Mouse (Mus musculus): Measurements from ENCODE around the gene AL731706.1. TPM values are rescaled to one million over a fixed set of nuclear protein-coding genes. Genes with fewer than 3 reads are reported as not detected.

AL731706.1 gene
- polyA plus RNA-seq (2016; fragmentation: Nextera tagmentation; extraction: Ambion mirVana) = 24.6 and 25.5 TPM in 2 replicates

GRCm38 (mm10) chr2:136891068-136891950 lies at the start of gene AL731706.1, which contains the start of the genes Slx4ip and Mkks:
Gene AL731706.1, minus strand, starts transcription at chr2:136891389.
Gene Slx4ip, plus strand, starts transcription at chr2:136891218.
Gene Mkks, minus strand, starts transcription at chr2:136891389.
- H3K27me3 ChIP-seq (ENCODE audit: poor library complexity, severe bottlenecking) = no peaks in the 10 kb centered on the region
- no peaks in the 10 kb centered on the region for H3K9me3 ChIP-seq
- H3K4me1 ChIP-seq = peaks cover 21% of the 10 kb centered on the region
- peaks cover 5% of the 10 kb centered on the region for H3K36me3 ChIP-seq (replicated peaks)
- H3K27ac ChIP-seq = peak within 1 kb of the TSS; percentile 97
- peak within 1 kb of the TSS; percentile 82 for H3K4me3 ChIP-seq
- under 1% methylated on average over 49 of the region's 49 CpGs for WGBS
- peak; percentile 99 for DNase-seq (ENCODE audit: extremely low spot score, low spot score)

DNA sequence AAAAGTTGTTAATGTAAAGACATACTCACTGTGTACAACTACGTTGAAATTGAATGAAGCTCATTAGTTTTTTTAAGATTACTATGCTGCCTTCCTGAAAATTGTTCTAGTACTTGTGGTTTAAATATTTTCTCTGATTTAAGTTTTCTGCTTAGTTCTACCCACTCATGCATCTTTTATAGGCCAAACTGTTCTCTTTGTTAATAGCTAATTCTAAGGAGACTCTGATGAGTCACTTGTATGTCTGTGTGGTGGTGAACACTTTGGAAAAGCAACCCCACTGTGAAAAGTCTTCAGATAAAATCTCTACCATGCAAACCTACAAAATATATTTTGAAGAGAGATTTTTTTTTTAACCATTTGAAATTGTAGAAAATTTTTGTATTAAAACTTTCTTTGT lies 47.1 kb upstream of the AL731706.1 start:
- 98% methylated on average over 1 of the region's 1 CpGs for WGBS
- H3K4me1 ChIP-seq = no peaks in the 10 kb centered on the region
- no peaks in the 10 kb centered on the region for H3K36me3 ChIP-seq (replicated peaks)
- no peak overlapping the region for H3K27ac ChIP-seq
- H3K9me3 ChIP-seq = no peaks in the 10 kb centered on the region
- H3K4me3 ChIP-seq = no peak overlapping the region
- no peak for DNase-seq (ENCODE audit: extremely low spot score, low spot score)
- H3K27me3 ChIP-seq (ENCODE audit: poor library complexity, severe bottlenecking) = no peaks in the 10 kb centered on the region

GRCm38 (mm10) chr2:136936391-136937288 lies 45.5 kb upstream of the AL731706.1 start:
- no peak overlapping the region for H3K4me3 ChIP-seq
- H3K27ac ChIP-seq = no peak overlapping the region
- no peaks in the 10 kb centered on the region for H3K36me3 ChIP-seq (replicated peaks)
- H3K4me1 ChIP-seq = no peaks in the 10 kb centered on the region
- no peak for DNase-seq (ENCODE audit: extremely low spot score, low spot score)
- H3K27me3 ChIP-seq (ENCODE audit: poor library complexity, severe bottlenecking) = no peaks in the 10 kb centered on the region
- H3K9me3 ChIP-seq = no peaks in the 10 kb centered on the region
- WGBS = 89% methylated on average over 4 of the region's 4 CpGs

DNA sequence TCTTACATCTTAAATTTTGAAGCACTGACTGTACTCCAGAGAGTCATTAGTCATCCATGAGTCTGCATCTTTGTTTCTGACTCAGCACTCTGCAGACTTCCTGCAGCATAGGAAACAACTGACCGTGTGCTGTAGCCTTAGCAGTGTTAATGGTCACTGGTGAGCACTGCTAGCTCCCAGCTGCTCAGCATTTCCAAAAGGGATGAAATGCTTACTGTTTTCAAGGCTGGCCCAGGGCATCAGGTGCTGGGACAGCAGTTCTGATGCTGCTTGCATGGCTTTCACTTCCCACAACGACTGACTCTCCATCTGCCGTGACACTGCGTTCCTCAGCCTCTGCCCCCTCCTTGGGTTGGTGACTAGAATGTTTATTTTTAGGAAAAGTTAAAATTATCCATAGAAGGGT lies 29.8 kb upstream of the AL731706.1 start:
- Histone ChIP-seq H3K27ac (no peak overlapping the region), H3K36me3 (replicated peaks) (no peaks in the 10 kb centered on the region), H3K4me1 (no peaks in the 10 kb centered on the region), H3K9me3 (no peaks in the 10 kb centered on the region), H3K27me3 (ENCODE audit: poor library complexity, severe bottlenecking) (no peaks in the 10 kb centered on the region), H3K4me3 (no peak overlapping the region)
- 82% methylated on average over 4 of the region's 4 CpGs for WGBS
- DNase-seq (ENCODE audit: extremely low spot score, low spot score) = no peak

GRCm38 (mm10) chr2:136920257-136920993 lies 29.2 kb upstream of the AL731706.1 start:
- no peak overlapping the region for H3K27ac ChIP-seq
- no peak overlapping the region for H3K4me3 ChIP-seq
- no peaks in the 10 kb centered on the region for H3K27me3 ChIP-seq (ENCODE audit: poor library complexity, severe bottlenecking)
- no peaks in the 10 kb centered on the region for H3K4me1 ChIP-seq
- H3K36me3 ChIP-seq (replicated peaks) = no peaks in the 10 kb centered on the region
- no peaks in the 10 kb centered on the region for H3K9me3 ChIP-seq
- DNase-seq (ENCODE audit: extremely low spot score, low spot score) = no peak
- WGBS = 89% methylated on average over 3 of the region's 3 CpGs

- H3K4me3 ChIP-seq = no peak overlapping the region
- H3K27ac ChIP-seq = no peak overlapping the region
- DNase-seq (ENCODE audit: extremely low spot score, low spot score) = no peak
- H3K27me3 ChIP-seq (ENCODE audit: poor library complexity, severe bottlenecking) = no peaks in the 10 kb centered on the region
- H3K4me1 ChIP-seq = peaks cover 4% of the 10 kb centered on the region; the same call in 1 of the 2 replicates
- no peaks in the 10 kb centered on the region for H3K9me3 ChIP-seq
- WGBS = 97% methylated on average over 1 of the region's 1 CpGs
- H3K36me3 ChIP-seq (replicated peaks) = no peaks in the 10 kb centered on the region
These were observed 28.2 kb upstream of the AL731706.1 start for GRCm38 (mm10) chr2:136919433-136919832.

- Histone ChIP-seq H3K36me3 (replicated peaks) (no peaks in the 10 kb centered on the region), H3K9me3 (no peaks in the 10 kb centered on the region), H3K4me3 (no peak overlapping the region), H3K27ac (0 out of 2 replicates have a peak overlapping the region, but pooled peaks have one; percentile 30), H3K4me1 (peaks cover 37% of the 10 kb centered on the region), H3K27me3 (ENCODE audit: poor library complexity, severe bottlenecking) (no peaks in the 10 kb centered on the region)
- WGBS = 69% methylated on average over 3 of the region's 3 CpGs
- no peak for DNase-seq (ENCODE audit: extremely low spot score, low spot score)
These were observed 23.2 kb upstream of the AL731706.1 start for GRCm38 (mm10) chr2:136914334-136914902.

DNA sequence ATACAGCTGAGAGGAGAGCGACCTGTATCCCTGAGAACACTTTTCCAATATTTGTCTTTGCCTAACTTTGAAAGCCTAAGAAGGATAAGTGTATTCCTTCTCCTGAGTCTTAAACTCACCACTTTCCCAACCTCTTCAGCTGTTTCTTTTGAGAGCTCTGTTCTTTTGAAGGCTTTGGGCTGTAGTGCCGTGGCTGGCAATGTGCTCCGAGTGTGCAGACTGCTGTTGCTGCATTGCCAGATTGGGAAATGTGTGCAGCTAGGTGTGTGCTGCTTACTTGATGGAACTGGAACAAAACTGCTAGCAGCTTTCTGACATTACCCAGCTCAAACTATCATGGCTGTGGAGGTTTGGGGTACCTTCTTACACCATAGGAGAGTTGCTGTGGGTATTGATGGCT lies 21.8 kb upstream of the AL731706.1 start:
- Histone ChIP-seq H3K9me3 (no peaks in the 10 kb centered on the region), H3K27me3 (ENCODE audit: poor library complexity, severe bottlenecking) (no peaks in the 10 kb centered on the region), H3K36me3 (replicated peaks) (no peaks in the 10 kb centered on the region), H3K27ac (peak overlapping the region; percentile 35; the same call in 1 of the 2 replicates), H3K4me1 (peaks cover 40% of the 10 kb centered on the region), H3K4me3 (no peak overlapping the region)
- WGBS = 40% methylated on average over 3 of the region's 3 CpGs
- no peak for DNase-seq (ENCODE audit: extremely low spot score, low spot score)

- Histone ChIP-seq H3K27me3 (ENCODE audit: poor library complexity, severe bottlenecking) (no peaks in the 10 kb centered on the region), H3K4me1 (peaks cover 40% of the 10 kb centered on the region), H3K36me3 (replicated peaks) (no peaks in the 10 kb centered on the region; the same call in 1 of the 2 replicates), H3K9me3 (no peaks in the 10 kb centered on the region), H3K27ac (peak overlapping the region; percentile 60), H3K4me3 (no peak overlapping the region)
- WGBS = 19% methylated on average over 4 of the region's 4 CpGs
- no peak for DNase-seq (ENCODE audit: extremely low spot score, low spot score)
These were observed 20.8 kb upstream of the AL731706.1 start for GRCm38 (mm10) chr2:136911958-136912411.

DNA sequence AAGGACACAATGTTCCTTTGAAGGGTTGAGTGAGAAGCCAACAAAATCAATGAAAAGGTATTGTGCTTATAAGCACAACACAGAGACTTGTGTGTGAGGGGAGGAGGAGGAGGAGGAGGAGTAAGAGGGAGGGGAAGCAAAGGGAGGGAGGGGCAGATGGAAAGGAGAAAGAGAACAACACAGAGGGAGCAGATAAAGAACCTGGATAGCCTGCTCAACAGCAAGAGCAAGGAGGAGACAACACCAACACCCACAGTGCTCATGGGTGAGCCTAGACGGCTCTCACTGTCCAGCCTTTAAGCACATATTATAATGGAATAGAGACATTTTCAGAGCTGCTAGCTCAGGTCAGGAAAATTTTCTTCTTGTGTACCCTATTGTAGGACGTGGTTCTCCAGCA lies 18.1 kb upstream of the AL731706.1 start:
- Histone ChIP-seq H3K27me3 (ENCODE audit: poor library complexity, severe bottlenecking) (no peaks in the 10 kb centered on the region), H3K4me1 (peaks cover 35% of the 10 kb centered on the region), H3K27ac (no peak overlapping the region; the same call in 1 of the 2 replicates), H3K4me3 (no peak overlapping the region), H3K36me3 (replicated peaks) (peaks cover 13% of the 10 kb centered on the region), H3K9me3 (peaks cover 2% of the 10 kb centered on the region; the same call in 1 of the 2 replicates)
- no peak for DNase-seq (ENCODE audit: extremely low spot score, low spot score)
- 72% methylated on average over 2 of the region's 2 CpGs for WGBS

GRCm38 (mm10) chr2:136908596-136908995 lies 17.4 kb upstream of the AL731706.1 start:
- Histone ChIP-seq H3K9me3 (peaks cover 2% of the 10 kb centered on the region; the same call in 1 of the 2 replicates), H3K4me1 (peaks cover 35% of the 10 kb centered on the region), H3K27ac (no peak overlapping the region), H3K36me3 (replicated peaks) (peaks cover 13% of the 10 kb centered on the region), H3K4me3 (no peak overlapping the region), H3K27me3 (ENCODE audit: poor library complexity, severe bottlenecking) (no peaks in the 10 kb centered on the region)
- DNase-seq (ENCODE audit: extremely low spot score, low spot score) = no peak
- WGBS = 81% methylated on average over 3 of the region's 3 CpGs

DNA sequence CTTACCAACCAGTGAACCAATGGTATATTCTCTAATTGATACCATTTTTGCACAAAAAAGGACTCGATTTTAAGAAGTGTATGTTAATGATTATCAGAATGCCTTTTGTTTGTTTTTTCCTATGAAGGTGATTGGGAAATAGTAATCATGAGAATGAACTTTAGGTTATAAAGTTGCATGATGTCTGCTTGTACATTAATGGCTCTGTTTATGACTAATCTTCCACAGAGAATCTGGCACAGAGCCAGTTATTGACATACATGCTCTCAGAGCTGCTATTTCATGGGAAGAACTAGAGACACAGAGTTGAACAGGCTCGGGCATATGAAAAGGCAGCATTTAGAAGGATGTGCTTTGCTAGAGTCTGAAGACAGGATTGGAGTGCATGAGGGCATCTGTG lies 4.9 kb upstream of the AL731706.1 start:
- Histone ChIP-seq H3K36me3 (replicated peaks) (no peaks in the 10 kb centered on the region), H3K27ac (no peak overlapping the region), H3K4me1 (peaks cover 15% of the 10 kb centered on the region), H3K27me3 (ENCODE audit: poor library complexity, severe bottlenecking) (no peaks in the 10 kb centered on the region), H3K4me3 (no peak overlapping the region), H3K9me3 (no peaks in the 10 kb centered on the region)
- DNase-seq (ENCODE audit: extremely low spot score, low spot score) = no peak
- WGBS = 75% methylated on average over 2 of the region's 2 CpGs
